Mouse (Mus musculus): ENCODE measurements around the gene Myo1e. TPM values are rescaled to one million over a fixed set of nuclear protein-coding genes. Genes with fewer than 3 reads are reported as not detected.
"Not testable (repeated sequence)": the region's sequence is repeated elsewhere in the genome, so short reads cannot be mapped to it uniquely, and the experiment has no call there.

Gene Myo1e
- polyA plus RNA-seq, 1 experiment from 2014 or later, result 5.1 TPM

- Histone ChIP-seq H3K9me3 (replicated peaks; ENCODE audit: control insufficient read depth, low read length) (no peaks in the 10 kb centered on the region), H3K36me3 (ENCODE audit: control insufficient read depth, insufficient read depth) (no peaks in the 10 kb centered on the region), H3K4me1 (ENCODE audit: control insufficient read depth, low read depth, low read length) (no peaks in the 10 kb centered on the region), H3K4me2 (ENCODE audit: low read depth, low read length) (no peak overlapping the region), H3K4me3 (ENCODE audit: low read depth, low read length) (no peak overlapping the region), H3K9ac (ENCODE audit: low read depth, low read length) (no peak overlapping the region), H3K27me3 (ENCODE audit: control insufficient read depth, insufficient read depth, low read depth, low read length) (no peaks in the 10 kb centered on the region), H3K27ac (ENCODE audit: low read length) (no peak overlapping the region)
- ATAC-seq (ENCODE audit: low read depth), result no peak
- 56% methylated on average over 1 of the region's 1 CpGs for WGBS (ENCODE audit: insufficient replicate concordance)
These were observed 45.9 kb downstream of the Myo1e start for GRCm38 (mm10) chr9:70253016-70253415.

DNA sequence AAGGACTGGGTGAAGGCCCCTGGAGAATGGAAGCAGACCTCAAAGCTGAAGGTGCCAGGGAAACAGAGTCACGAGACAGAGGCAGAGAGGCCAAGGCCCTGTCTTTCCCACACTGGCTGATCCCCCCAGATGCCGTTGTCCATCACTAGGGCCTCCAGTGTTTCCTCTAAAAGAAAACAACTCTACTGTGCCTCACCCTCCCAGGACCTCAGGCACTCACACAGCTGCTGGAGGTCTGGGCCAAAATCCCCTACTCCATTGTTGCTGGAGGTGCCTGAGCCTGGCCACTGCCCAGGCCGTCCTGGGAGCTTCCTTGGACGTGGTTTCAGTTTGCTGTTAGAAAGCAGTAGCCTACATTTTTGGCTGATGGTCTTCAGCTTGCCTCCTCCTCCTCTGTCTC is 47.9 kb downstream of the Myo1e start:
- WGBS (ENCODE audit: insufficient replicate concordance), result 57% methylated on average over 4 of the region's 4 CpGs
- no peaks in the 10 kb centered on the region for H3K36me3 ChIP-seq (ENCODE audit: control insufficient read depth, insufficient read depth)
- no peak overlapping the region for H3K4me3 ChIP-seq (ENCODE audit: low read depth, low read length)
- H3K27ac ChIP-seq (ENCODE audit: low read length), result no peak overlapping the region
- no peak for ATAC-seq (ENCODE audit: low read depth)
- H3K4me2 ChIP-seq (ENCODE audit: low read depth, low read length), result no peak overlapping the region
- H3K9me3 ChIP-seq (replicated peaks; ENCODE audit: control insufficient read depth, low read length), result no peaks in the 10 kb centered on the region
- no peaks in the 10 kb centered on the region for H3K4me1 ChIP-seq (ENCODE audit: control insufficient read depth, low read depth, low read length)
- H3K27me3 ChIP-seq (ENCODE audit: control insufficient read depth, insufficient read depth, low read depth, low read length), result no peaks in the 10 kb centered on the region
- H3K9ac ChIP-seq (ENCODE audit: low read depth, low read length), result no peak overlapping the region

DNA sequence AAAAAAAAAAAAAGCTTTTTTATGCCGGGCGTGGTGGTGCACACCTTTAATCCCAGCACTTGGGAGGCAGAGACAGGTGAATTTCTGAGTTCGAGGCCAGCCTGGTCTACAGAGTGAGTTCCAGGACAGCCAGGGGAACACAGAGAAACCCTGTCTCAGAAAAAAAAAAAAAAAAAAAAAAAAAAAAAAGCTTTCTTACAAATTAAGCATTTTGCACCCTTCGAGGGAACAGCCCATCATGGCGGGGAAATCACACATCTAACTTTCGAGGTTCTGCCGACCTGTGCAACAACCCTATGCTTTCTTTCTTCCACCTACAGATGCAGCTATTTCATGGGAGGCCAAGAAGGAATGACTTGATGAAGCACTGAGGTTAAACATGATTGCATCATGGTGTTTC is 48.9 kb downstream of the Myo1e start:
- H3K36me3 ChIP-seq (ENCODE audit: control insufficient read depth, insufficient read depth); ATAC-seq (ENCODE audit: low read depth); H3K4me1 ChIP-seq (ENCODE audit: control insufficient read depth, low read depth, low read length); H3K27me3 ChIP-seq (ENCODE audit: control insufficient read depth, insufficient read depth, low read depth, low read length); H3K27ac ChIP-seq (ENCODE audit: low read length); H3K4me3 ChIP-seq (ENCODE audit: low read depth, low read length); H3K9me3 ChIP-seq (replicated peaks; ENCODE audit: control insufficient read depth, low read length); H3K9ac ChIP-seq (ENCODE audit: low read depth, low read length); H3K4me2 ChIP-seq (ENCODE audit: low read depth, low read length): not testable (repeated sequence)
- 71% methylated on average over 7 of the region's 7 CpGs for WGBS (ENCODE audit: insufficient replicate concordance)

GRCm38 (mm10) chr9:70257289-70258101 is 50.3 kb downstream of the Myo1e start:
- H3K27ac ChIP-seq (ENCODE audit: low read length), result no peak overlapping the region
- H3K36me3 ChIP-seq (ENCODE audit: control insufficient read depth, insufficient read depth), result no peaks in the 10 kb centered on the region
- H3K4me1 ChIP-seq (ENCODE audit: control insufficient read depth, low read depth, low read length), result no peaks in the 10 kb centered on the region
- no peak overlapping the region for H3K9ac ChIP-seq (ENCODE audit: low read depth, low read length)
- ATAC-seq (ENCODE audit: low read depth), result no peak
- H3K27me3 ChIP-seq (ENCODE audit: control insufficient read depth, insufficient read depth, low read depth, low read length), result no peaks in the 10 kb centered on the region
- H3K4me3 ChIP-seq (ENCODE audit: low read depth, low read length), result no peak overlapping the region
- WGBS (ENCODE audit: insufficient replicate concordance), result 22% methylated on average over 13 of the region's 13 CpGs
- no peaks in the 10 kb centered on the region for H3K9me3 ChIP-seq (replicated peaks; ENCODE audit: control insufficient read depth, low read length)
- H3K4me2 ChIP-seq (ENCODE audit: low read depth, low read length), result no peak overlapping the region

- H3K9me3 ChIP-seq (replicated peaks; ENCODE audit: control insufficient read depth, low read length), result no peaks in the 10 kb centered on the region
- H3K36me3 ChIP-seq (ENCODE audit: control insufficient read depth, insufficient read depth), result no peaks in the 10 kb centered on the region
- H3K9ac ChIP-seq (ENCODE audit: low read depth, low read length), result no peak overlapping the region
- H3K27me3 ChIP-seq (ENCODE audit: control insufficient read depth, insufficient read depth, low read depth, low read length), result no peaks in the 10 kb centered on the region
- H3K4me1 ChIP-seq (ENCODE audit: control insufficient read depth, low read depth, low read length), result no peaks in the 10 kb centered on the region
- no peak for ATAC-seq (ENCODE audit: low read depth)
- H3K4me3 ChIP-seq (ENCODE audit: low read depth, low read length), result no peak overlapping the region
- no peak overlapping the region for H3K27ac ChIP-seq (ENCODE audit: low read length)
- 31% methylated on average over 9 of the region's 9 CpGs for WGBS (ENCODE audit: insufficient replicate concordance)
- H3K4me2 ChIP-seq (ENCODE audit: low read depth, low read length), result no peak overlapping the region
These were observed 53.2 kb downstream of the Myo1e start for GRCm38 (mm10) chr9:70260324-70260841.

- no peak overlapping the region for H3K9ac ChIP-seq (ENCODE audit: low read depth, low read length)
- no peak overlapping the region for H3K4me3 ChIP-seq (ENCODE audit: low read depth, low read length)
- H3K27ac ChIP-seq (ENCODE audit: low read length), result no peak overlapping the region
- no peak overlapping the region for H3K4me2 ChIP-seq (ENCODE audit: low read depth, low read length)
- H3K9me3 ChIP-seq (replicated peaks; ENCODE audit: control insufficient read depth, low read length), result no peaks in the 10 kb centered on the region
- H3K27me3 ChIP-seq (ENCODE audit: control insufficient read depth, insufficient read depth, low read depth, low read length), result no peaks in the 10 kb centered on the region
- H3K36me3 ChIP-seq (ENCODE audit: control insufficient read depth, insufficient read depth), result no peaks in the 10 kb centered on the region
- ATAC-seq (ENCODE audit: low read depth), result no peak
- H3K4me1 ChIP-seq (ENCODE audit: control insufficient read depth, low read depth, low read length), result no peaks in the 10 kb centered on the region
- WGBS (ENCODE audit: insufficient replicate concordance), result 58% methylated on average over 5 of the region's 5 CpGs
These were observed 54.5 kb downstream of the Myo1e start for GRCm38 (mm10) chr9:70261646-70262045.

GRCm38 (mm10) chr9:70263134-70263533 is 56.0 kb downstream of the Myo1e start:
- no peak for ATAC-seq (ENCODE audit: low read depth)
- WGBS (ENCODE audit: insufficient replicate concordance), result 35% methylated on average over 8 of the region's 8 CpGs
- H3K4me3 ChIP-seq (ENCODE audit: low read depth, low read length), result no peak overlapping the region
- no peak overlapping the region for H3K9ac ChIP-seq (ENCODE audit: low read depth, low read length)
- H3K4me2 ChIP-seq (ENCODE audit: low read depth, low read length), result no peak overlapping the region
- no peaks in the 10 kb centered on the region for H3K36me3 ChIP-seq (ENCODE audit: control insufficient read depth, insufficient read depth)
- H3K27ac ChIP-seq (ENCODE audit: low read length), result no peak overlapping the region
- no peaks in the 10 kb centered on the region for H3K4me1 ChIP-seq (ENCODE audit: control insufficient read depth, low read depth, low read length)
- H3K27me3 ChIP-seq (ENCODE audit: control insufficient read depth, insufficient read depth, low read depth, low read length), result no peaks in the 10 kb centered on the region
- no peaks in the 10 kb centered on the region for H3K9me3 ChIP-seq (replicated peaks; ENCODE audit: control insufficient read depth, low read length)

DNA sequence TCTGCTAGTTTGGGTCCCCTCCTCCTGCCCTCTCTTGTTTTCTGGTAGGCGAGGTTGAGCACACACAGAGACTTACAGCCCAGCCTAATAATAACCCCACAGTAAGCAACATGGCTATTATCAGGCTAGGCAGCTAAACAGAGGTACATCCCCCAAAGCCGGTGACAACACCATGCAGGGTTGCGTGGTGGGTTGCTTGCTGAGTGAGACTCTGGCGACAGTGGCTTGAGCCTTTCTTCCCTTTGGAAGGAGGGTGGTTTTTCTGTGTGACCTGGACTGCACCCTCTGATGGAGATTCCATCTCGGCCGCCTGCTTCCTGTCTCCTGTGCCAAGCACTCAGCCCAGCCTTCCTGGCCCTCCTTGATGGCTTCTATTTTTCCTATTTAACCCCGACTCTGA is 56.6 kb downstream of the Myo1e start:
- Histone ChIP-seq H3K4me1 (ENCODE audit: control insufficient read depth, low read depth, low read length) (no peaks in the 10 kb centered on the region), H3K36me3 (ENCODE audit: control insufficient read depth, insufficient read depth) (no peaks in the 10 kb centered on the region), H3K4me2 (ENCODE audit: low read depth, low read length) (no peak overlapping the region), H3K27me3 (ENCODE audit: control insufficient read depth, insufficient read depth, low read depth, low read length) (no peaks in the 10 kb centered on the region), H3K4me3 (ENCODE audit: low read depth, low read length) (no peak overlapping the region), H3K9me3 (replicated peaks; ENCODE audit: control insufficient read depth, low read length) (no peaks in the 10 kb centered on the region), H3K9ac (ENCODE audit: low read depth, low read length) (no peak overlapping the region), H3K27ac (ENCODE audit: low read length) (no peak overlapping the region)
- ATAC-seq (ENCODE audit: low read depth), result no peak
- 22% methylated on average over 7 of the region's 7 CpGs for WGBS (ENCODE audit: insufficient replicate concordance)

DNA sequence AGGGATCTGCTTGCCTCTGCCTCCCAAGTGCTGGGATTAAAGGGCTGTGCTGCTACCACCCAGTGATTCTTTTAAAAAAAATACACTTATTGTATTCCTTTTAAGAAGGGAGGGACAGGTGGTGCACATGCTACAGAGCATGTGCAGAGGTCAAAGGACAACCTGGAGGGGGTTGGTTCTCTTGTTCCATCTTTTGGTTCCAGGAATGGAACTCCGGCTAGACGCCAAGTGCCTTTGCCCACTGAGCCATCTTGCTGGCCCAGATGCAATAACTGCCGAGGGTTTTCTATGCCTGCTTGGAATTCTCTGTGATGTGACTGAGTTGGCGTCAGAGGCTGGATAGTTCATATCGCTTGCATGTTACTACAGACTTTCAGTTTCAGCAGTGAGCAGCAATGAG is 58.4 kb downstream of the Myo1e start:
- Histone ChIP-seq H3K36me3 (ENCODE audit: control insufficient read depth, insufficient read depth) (no peaks in the 10 kb centered on the region), H3K4me1 (ENCODE audit: control insufficient read depth, low read depth, low read length) (no peaks in the 10 kb centered on the region), H3K4me2 (ENCODE audit: low read depth, low read length) (no peak overlapping the region), H3K4me3 (ENCODE audit: low read depth, low read length) (no peak overlapping the region), H3K27me3 (ENCODE audit: control insufficient read depth, insufficient read depth, low read depth, low read length) (no peaks in the 10 kb centered on the region), H3K9ac (ENCODE audit: low read depth, low read length) (no peak overlapping the region), H3K9me3 (replicated peaks; ENCODE audit: control insufficient read depth, low read length) (no peaks in the 10 kb centered on the region), H3K27ac (ENCODE audit: low read length) (no peak overlapping the region)
- ATAC-seq (ENCODE audit: low read depth), result no peak
- 67% methylated on average over 5 of the region's 5 CpGs for WGBS (ENCODE audit: insufficient replicate concordance)
